Mouse (Mus musculus) liver (tissue): ENCODE data around the gene Atp5s.

Experiments used
- DNase-seq: peaks from one replicate; pipeline ENCODE4 v3.0.0-alpha.2; 2020; ENCODE audit warnings: mixed read lengths

Atp5s gene

GRCm38 (mm10) chr12:69733518-69733917 lies 8.8 kb downstream of the Atp5s start:
- DNase-seq = no peak

DNA sequence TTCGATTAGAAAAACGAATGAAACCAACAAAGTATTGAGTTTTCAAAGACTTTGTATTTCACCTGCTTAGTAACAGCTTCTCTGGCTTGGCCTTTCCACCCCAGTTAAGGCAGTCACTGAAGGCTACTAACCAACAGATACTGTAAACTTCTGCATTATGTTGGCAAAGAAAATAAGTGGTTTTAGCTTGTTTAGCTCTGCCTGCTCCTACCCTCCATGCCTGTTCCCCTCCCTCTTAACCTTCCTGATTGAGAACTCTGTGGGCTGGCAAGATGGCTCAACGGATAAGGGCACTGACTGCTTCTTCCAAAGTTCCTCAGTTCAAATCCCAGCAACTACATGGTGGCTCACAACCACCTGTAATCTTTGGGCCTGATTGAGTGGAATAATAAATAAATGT lies 9.2 kb downstream of the Atp5s start:
- DNase-seq = no peak

GRCm38 (mm10) chr12:69741965-69742364 lies 17.2 kb downstream of the Atp5s start:
- DNase-seq = no peak

- no peak for DNase-seq
These were observed 19.4 kb downstream of the Atp5s start for GRCm38 (mm10) chr12:69744138-69744537.

DNA sequence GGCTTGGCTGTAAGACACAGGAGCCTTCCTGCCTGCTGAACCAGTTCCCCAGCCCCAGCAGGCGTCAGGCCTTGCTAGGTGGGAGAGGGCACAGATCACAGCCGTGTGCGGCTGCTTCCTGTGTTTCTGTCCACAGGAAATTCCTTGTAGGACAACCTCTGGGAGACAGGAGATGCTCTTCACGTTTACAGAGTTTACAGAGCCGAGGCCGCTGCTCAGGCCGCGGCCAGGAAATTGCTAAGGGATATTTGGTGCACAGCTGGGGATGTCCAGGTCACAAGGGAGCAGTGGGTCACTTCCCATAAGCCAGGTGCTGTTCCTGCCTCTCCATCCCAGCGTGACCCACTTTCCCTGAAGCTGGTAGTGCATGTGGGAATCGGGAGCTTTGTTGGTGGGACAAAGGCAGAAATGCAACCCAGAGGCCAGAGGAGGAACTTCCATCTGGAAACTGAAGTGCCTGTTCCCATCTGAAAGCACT lies 27.2 kb downstream of the Atp5s start:
- no peak for DNase-seq

DNA sequence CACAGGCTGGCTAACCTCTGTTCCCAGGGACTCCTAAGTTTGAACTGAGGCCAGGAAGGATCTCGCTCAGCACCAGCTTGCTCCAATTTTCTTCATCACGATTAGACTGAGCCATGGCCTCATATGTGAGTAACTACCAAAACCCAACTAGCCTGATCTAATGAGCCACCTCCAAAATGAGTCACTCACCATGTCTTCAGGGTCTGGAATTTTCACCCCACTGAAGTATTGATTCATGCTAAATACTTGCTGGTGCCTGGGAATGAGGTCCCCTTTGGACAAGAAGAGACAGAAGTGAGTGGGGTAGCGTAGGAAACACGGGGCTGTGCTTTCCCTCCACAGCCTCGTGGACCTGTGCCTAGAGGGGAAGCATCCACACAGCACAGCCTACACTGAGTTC lies 29.2 kb downstream of the Atp5s start:
- no peak for DNase-seq

GRCm38 (mm10) chr12:69756015-69756414 lies 31.3 kb downstream of the Atp5s start:
- DNase-seq = no peak

- DNase-seq = peak; percentile 98
These were observed 32.8 kb downstream of the Atp5s start for GRCm38 (mm10) chr12:69757418-69758141.

DNA sequence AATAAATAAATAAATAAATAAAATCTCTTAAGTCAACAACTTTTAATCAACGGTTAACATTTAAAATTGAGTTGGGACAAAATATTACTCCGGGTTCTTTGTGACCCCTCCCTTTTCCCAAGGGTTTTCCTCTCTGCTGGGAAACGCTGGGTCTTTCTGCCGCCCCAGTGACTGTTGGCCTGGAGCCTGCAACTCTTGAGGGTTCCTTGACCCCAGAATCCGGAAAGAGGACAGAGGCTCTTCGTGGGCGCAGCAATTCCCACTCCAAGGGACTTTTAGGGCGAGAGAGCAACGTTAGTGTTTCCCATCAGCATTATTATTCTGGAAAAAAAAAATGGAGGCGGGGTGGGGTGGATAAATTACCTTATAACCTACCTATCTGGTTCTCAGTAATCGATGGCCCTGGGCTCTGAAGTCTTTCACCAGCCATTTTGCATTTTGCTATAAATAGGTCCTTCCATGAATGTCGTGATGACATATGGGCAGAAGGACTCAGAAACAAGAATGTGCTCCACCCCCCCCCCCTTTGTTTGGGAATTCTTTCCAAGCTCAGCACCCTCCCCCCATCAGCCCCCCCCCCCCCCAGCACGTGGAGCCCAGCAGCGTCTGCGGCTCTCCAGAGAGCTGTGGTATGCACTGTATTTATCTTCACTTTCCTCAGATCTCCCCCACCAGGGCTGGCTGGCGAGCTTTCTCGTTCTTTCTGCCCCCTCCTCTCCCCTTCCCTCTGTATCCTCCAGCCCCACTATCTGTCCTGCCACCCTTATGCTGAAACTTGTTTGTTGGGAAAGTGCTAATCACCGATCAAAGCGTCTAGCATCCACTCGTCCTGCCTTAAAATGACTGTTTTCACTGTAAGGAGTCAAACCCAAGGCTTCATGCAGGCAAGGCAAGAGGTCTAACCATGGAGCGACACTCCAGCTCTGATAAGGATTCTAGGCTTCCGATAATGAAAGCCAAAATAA lies 33.8 kb downstream of the Atp5s start:
- peak; percentile 74 for DNase-seq

GRCm38 (mm10) chr12:69759267-69759885 lies 34.6 kb downstream of the Atp5s start:
- peak; percentile 90 for DNase-seq

- peak; percentile 41 for DNase-seq
These were observed 35.3 kb downstream of the Atp5s start for GRCm38 (mm10) chr12:69760014-69760413.

DNA sequence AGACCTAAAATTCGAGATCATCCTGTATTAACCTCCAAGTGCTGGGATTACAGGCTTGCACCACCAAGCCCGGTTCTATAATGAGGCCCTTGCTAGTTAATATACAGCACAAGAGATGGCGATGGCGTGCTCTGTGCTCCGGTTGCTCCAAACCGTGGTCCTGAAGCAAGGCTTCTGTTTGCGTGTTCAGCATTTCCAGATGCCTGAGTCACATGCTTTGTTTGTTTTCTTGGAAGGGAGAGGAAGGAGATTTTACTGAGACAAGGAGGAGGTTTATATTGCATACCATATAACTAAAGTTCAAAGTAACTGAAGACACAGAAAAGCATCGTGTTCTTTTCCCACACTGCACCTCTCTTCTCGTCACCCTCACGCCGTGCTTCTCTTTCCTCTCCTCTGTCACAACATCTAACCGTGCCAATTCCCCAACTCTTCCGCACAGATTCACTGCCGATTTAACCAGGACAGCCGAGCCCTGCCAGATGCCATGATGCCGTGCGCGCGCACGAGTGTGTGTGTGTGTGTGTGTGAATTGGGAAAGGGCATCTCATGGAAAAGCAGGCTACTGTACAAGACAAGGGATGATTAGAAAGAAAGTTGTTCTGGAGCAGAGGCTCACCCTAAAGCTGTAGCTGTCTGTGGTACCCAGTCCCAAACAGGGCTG lies 36.1 kb downstream of the Atp5s start:
- no peak for DNase-seq

GRCm38 (mm10) chr12:69761603-69762002 lies 36.9 kb downstream of the Atp5s start:
- no peak for DNase-seq

GRCm38 (mm10) chr12:69765543-69765942 lies 40.8 kb downstream of the Atp5s start:
- no peak for DNase-seq

- peak; percentile 26 for DNase-seq
These were observed 41.6 kb downstream of the Atp5s start for GRCm38 (mm10) chr12:69766185-69766904.

- DNase-seq = no peak
These were observed 42.9 kb downstream of the Atp5s start for GRCm38 (mm10) chr12:69767476-69768258.

DNA sequence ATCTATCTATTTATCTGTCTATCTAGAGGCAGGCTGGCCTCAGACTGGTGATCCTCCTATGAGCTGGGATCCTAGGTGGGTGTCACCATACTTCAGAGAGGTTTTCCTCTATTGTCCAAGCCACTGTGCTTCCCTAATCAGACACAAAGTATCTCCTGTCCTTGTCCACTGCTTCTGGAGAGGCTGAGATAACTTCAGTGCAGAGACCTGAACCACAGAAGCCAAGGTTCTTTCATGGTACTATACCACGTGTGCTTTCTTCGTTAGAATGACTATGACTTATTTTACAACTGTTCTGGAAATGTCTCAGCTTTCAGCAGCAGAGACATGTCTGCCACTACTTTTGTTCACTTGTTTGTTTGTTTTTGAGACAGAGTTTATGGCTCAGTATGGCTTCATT lies 44.1 kb downstream of the Atp5s start:
- DNase-seq = no peak

- peak; percentile 50 for DNase-seq
These were observed 52.0 kb downstream of the Atp5s start for GRCm38 (mm10) chr12:69776607-69777340.

- no peak for DNase-seq
These were observed 52.6 kb downstream of the Atp5s start for GRCm38 (mm10) chr12:69777341-69777730.

GRCm38 (mm10) chr12:69777957-69778356 lies 53.2 kb downstream of the Atp5s start:
- no peak for DNase-seq
